Mouse (Mus musculus) layer of hippocampus, postnatal 14 days (tissue): Measurements from ENCODE around the gene Plekhb1. TPM values are rescaled to one million over a fixed set of nuclear protein-coding genes. Genes with fewer than 3 reads are reported as not detected.

Experiments used
- DNase-seq, 2 experiments: peaks; one replicate each; pipeline ENCODE4 v3.0.0; 2021 to 2022; ENCODE audit warnings: low spot score in 2 of 2, mixed read lengths in 1 of 2
- long read RNA-seq, 2 experiments: library from polyadenylated mRNA; stranded (forward); transcript quantifications; one replicate each; pipeline ENCODE4 v2.0.0; 2021
- total RNA-seq, 2 experiments: library from RNA; stranded (reverse); gene quantifications; 2 replicates each; pipeline ENCODE4 v1.2.3; 2021

Plekhb1 gene
- total RNA-seq = 10 to 100 TPM; 85.3 to 86.1 TPM
- long read RNA-seq, experiment 1, transcript Plekhb1-205 (6 exons, 2,793 nt) = major isoform, 20 of 34 reads
- long read RNA-seq, experiment 1, transcript Plekhb1-203 (7 exons, 1,806 nt) = minor isoform, 6 of 34 reads
- long read RNA-seq, experiment 1, partial matches to known transcripts = 0 of 34 reads
- long read RNA-seq, experiment 1, other reads (novel, unspliced or antisense) = 6 of 34 reads
- long read RNA-seq, experiment 2, transcript Plekhb1-203 (7 exons, 1,806 nt) = minor isoform, 9 of 54 reads
- long read RNA-seq, experiment 2, transcript Plekhb1-205 (6 exons, 2,793 nt) = major isoform, 26 of 54 reads
- long read RNA-seq, experiment 2, partial matches to known transcripts = 12 of 54 reads
- long read RNA-seq, experiment 2, other reads (novel, unspliced or antisense) = 3 of 54 reads

- DNase-seq = no peak
Measured at GRCm38 (mm10) chr7:100662231-100662630, at the start of gene Plekhb1. Gene Plekhb1, minus strand, starts transcription at chr7:100662414.

DNA sequence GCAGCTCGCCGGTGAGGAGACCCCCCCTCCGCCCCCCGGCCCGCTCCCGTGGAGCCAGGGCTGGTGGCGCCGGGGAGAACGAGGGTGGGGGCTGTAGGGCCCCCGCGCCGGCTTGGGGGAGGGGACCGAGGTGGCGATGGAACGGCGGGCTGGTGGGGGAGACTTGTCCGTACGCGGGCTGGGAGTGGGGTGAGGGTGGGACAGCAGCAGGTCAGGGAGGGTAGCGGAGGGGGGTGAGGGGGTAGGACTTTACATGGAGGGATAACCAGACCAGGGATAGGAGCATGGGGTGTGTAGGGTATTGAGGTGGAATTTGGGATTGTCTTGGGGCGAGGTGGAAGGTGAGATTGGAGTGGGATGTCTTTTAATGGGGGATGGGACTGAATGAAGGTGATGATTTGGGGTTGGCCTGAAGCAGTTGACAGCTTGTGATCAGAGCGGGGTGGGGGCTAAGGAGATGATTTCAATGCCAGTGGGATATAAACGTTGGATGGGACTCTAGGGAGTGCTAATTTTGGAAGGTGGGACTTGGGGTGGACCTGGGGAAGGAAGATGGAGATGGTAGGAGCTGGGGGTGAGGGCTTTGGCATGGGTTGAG lies 44.8 kb upstream of the Plekhb1 start:
- DNase-seq = peak in 1 of 2 experiments; percentile 29

DNA sequence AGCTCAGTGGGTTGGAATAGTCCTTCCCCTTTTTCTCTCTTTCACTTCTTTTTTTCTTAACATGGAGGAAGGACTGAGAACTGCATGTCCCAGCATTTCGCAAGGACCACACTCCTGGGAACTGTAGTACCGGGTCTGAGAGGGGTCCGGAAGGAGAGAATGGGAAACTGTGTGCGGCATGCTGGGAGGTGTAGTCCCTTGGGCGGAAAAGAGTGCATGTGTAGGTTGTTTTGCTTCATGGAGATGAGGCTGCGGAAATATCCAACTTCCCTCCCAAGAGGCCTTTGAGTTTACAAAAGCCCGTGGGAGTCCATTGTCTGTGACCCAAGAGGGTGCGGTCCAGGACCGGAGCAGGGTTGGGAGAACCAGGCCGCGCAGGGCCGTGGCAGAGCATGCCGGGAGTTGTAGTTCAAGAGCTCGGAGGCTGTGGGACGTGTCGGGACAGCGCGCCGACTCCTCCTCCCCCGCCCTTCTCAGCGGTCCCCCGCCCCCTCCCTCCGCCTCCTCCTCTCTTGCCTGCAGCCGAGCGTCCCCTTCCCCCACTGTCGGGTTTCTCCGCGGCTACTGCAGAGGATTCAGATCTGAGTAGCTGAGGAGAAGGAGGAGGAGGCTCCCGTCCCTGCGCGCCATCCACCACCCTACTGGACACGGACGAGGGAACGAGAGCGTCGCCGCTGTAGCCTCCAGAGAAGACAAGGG lies 44.1 kb upstream of the Plekhb1 start, which contains the start of gene Fam168a:
Fam168a (plus strand) TSS at position 493 of the 699 bp plus-strand sequence.
- peak; percentile 94 to 96 for DNase-seq

DNA sequence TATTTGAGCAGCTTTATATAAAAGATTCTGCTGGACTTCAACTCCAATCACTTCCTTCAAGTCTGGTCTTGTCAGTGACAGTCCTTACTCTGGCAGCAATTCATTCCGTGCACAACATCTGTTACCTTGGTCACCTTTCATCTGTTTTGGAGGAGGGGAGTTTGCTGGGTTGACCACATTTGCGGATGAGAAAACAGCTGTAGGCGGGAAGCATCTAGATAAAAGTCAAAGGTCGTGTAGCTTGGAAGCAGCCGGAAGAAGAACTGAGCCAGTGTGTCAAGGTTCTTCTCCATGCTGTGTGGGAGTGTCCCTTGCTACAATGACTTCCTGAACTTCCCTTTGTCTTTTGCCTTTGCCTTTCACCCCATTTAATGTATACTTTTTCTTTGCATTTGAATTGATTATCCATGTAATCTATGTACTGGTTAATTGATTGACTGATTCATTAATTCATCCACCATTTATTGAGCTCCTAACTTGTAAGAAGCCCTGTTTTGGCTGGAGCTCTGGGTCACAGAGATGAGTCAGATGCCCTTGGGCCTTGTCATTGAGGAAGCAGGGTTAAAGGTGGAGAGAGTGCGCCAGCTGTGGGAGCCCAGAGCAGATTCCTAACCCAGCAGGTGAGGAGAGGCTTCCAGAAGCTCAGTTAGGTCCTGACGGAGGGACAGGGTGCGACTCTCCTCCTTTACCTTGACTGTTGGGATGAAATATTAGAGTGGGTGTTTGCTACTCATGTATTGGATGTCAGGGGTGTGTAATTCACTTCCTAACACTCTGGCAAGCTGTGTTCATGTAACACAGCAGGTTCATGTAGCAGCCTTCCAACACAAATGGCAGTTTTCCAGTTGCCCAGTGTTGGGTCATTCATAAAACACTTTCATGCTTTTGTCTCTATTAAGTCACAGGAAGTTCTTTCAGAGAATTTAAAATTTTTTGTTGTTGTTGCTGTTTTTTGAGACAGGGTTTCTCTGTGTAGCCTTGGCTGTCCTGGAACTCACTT lies 37.9 kb upstream of the Plekhb1 start:
- DNase-seq = no peak

GRCm38 (mm10) chr7:100693199-100693598 lies 31.0 kb upstream of the Plekhb1 start:
- DNase-seq = no peak

DNA sequence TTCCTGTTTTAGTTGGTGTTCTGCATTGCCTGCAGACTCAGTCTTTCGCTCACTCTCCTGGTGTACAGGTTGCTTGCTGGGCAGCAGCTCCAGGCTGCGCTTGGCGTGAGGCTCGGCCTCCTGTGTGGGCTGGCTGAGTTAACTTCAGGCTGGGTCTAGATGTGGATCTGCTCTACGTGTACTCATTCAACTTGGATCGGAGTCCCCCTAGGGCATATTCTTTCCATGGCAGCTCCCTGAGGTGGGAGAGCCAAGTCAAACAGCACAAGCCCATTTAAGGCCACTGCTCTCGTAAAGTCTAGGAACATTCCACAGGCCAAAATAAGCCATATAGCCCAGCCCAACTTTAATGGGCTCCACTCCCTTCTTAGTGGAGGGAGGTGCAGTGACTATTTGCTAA lies 26.3 kb upstream of the Plekhb1 start:
- no peak for DNase-seq

DNA sequence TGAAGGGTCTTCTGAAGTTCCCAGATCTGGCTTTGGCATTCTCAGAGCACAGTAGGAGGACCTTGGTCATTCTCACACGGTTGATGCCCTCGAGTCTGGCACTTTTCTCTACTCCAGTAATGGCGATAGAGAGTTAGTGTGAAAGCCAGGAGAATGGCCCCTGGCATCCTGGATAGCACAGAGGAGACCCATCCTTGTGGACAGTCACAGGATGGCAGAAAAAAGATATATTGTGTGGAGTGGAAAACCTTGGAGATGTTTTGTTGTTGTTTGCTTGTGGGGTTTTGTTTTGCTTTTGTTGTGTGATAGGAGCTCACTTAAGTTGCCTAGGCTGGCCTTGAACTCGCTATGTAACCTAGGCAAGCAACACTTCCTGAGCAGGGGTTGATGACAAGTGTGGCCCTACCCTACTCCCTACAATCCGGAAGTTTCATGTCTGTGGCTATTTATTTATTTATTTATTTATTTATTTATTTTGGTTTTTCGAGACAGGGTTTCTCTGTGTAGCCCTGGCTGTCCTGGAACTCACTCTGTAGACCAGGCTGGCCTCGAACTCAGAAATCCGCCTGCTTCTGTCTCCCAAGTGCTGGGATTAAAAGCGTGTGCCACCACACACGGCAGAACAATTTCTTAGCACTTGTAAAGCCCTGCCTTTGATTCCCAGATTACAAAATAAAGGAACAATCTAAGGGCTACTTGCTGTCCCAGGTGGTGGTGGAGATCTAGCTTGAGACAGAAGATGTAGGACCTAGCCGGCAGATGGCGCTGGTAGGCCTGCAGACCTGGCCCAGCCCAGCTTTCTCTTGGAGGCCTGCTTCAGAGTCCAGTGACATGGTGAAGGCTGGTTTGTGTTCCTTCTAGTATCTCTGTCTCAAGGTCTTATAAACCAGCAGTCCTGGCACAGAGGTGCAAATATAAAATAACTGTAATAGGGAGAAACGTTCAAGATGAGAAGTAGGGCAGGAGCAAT lies 23.1 kb upstream of the Plekhb1 start:
- peak; percentile 46 to 62 for DNase-seq

DNA sequence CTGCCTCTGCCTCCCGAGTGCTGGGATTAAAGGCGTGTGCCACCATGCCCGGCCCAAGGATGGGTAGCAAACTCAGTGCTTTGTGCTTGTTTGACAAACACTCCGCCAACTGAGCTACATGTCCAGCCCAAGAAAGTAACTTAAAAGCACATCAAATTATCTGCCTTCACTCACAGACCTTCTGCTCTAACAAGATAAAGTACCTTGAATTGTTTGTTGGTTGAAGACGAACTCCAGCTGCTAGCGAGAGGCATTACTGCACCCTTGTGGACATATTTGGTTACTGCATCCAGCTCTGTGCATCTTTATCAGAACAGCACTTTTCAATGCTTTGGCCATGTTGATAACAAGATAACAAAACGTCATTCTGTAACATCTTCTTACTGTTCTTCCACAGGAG lies 22.3 kb upstream of the Plekhb1 start:
- DNase-seq = peak; percentile 47 to 78

DNA sequence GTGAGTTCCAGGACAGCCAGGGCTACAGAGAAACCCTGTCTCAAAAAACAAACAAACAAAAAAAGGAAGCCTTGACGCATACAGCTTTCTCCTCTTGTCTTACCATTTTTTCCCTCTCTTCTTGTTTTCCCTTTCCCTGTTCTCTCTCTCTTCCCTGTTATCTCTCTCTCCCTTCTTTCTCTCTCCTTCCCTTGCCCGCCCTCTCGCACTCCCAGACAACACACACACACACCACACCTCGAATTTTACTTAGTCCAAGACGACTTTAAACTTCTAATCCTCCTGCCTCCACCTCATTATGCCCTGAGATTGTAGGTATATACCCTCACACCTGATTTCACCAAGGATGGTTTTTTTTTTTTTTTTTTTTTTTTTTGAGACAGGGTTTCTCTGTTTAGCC lies 21.9 kb upstream of the Plekhb1 start:
- DNase-seq = no peak

DNA sequence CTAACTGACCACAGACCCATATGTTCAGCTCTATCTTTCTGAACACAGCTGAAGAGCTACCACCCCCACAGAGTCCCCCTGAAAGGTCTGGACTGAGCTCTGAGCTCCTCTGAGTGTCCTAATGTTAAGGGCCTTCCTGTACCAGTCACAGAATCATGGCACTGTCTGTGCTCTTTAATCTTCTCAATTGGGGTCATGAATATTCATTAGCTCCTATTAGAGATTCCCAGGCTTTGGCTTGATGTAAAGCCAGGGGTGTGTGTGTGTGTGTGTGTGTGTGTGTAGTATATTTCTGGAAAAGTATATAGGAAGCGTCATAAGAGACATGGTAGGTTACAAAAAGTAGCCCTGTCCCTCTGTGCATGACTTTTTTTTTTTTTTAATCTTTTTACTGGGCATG lies 21.0 kb upstream of the Plekhb1 start:
- DNase-seq = no peak

GRCm38 (mm10) chr7:100681132-100681531 lies 18.9 kb upstream of the Plekhb1 start:
- no peak for DNase-seq

DNA sequence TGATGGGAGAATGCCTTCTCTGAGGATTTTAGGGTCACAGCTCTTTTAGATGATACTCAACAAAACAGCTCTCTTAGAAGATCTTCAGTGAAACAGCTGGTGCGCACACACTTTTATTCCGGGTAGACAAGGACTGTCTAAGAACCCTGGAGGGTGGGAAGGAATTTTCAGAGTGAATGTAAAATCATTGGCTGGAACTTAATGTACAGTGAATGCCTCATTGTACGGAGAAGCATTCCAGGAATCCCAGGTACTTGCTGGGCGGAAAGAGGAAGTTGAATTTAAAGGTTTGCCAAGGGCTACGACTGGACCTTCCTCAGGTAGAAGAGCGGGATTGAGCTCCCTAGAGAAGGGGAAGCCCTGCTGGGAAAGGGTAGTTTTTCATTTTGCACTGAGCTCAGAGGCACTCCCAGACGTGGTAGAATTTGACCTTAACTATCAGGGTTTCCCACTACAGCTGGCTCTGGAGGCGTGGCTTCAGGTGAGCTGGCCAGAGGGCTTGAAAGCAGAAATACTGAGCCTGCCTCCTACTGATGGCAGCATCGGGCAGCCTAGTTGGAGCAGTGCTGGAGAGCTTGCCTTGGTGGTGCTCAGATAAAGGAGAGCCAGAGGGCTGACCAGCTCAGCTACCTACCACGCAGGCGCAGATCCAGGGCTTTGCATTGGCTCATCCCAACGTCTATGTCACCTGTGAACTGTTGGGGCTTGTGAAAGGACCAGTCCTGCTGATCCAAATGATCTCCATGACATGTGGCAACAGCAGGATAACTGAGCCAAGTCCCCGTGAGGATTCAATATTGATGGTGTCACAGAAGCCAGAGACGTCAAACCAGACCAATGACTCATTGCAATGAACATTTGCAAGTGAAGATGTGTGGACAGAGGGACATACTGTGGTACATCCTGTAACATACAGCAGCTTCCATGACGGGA lies 17.0 kb upstream of the Plekhb1 start:
- DNase-seq = no peak

GRCm38 (mm10) chr7:100678052-100678451 lies 15.8 kb upstream of the Plekhb1 start:
- no peak for DNase-seq

DNA sequence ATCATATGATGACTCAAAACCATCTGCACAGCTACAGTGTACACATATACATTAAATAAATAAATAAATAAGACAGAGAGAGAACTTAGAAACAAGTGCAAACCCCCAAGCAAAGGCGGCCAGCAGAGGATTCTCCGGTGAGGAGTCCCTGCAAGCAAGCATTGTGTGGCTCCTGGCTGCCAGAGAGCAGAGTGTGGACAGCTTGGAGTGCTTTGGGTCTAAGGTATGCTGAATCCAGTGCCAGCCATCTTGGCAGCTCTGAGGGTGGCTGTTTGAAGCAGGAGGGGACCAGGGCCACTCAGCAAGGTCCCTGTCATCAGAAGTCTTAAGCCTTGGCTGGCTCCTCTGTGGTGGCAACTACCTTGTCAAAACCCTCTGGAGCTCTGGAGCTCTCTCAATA lies 12.7 kb upstream of the Plekhb1 start:
- DNase-seq = no peak

- DNase-seq = no peak
Measured at GRCm38 (mm10) chr7:100673452-100673851, 11.2 kb upstream of the Plekhb1 start.

DNA sequence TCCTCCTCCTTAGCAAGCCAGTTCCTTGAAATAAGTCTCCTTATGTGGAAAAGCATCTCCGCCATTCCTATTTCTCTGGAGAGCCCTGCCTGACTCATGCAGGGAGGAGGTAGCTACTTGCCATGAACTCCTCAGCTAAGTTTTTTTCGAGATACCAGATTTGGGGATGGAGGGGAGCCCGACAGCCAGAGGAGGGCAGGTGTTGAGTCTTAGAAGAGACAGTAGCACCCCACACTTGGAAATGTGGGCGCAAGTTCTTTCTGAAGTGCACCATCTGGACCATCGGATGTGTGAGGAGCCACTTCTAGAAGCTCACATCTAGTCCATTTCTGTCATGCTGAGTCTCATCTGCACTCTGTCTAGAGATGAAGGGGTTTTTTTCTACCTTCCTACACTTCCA lies 8.4 kb upstream of the Plekhb1 start:
- no peak for DNase-seq

DNA sequence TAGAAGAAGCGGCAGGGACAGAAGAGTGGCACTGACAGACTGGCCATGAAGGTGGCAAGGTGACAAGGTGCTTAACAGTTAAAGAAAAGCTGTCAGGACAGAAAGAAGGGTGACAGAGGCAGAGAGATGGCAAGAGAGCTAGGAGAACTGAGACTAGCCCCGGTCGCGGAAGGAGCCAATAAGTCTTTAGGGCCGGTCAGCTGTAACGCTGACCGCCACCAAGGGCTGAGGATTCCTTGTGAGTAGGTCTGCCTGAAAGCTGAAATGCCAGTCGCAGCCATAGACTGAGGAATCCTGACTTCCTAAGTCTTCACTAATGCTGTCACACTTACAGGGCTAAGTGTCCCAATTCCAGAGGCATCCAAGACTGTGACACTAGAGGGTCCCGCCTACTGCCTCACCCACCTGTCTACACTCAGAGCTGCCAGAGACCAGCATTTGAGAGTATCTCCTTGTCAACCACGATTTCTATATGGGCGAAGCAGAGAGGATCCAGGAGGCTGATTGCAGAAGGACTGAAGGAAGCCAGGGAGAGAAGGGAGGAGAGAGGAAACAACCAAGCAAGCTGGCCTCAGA lies 1.6 kb upstream of the Plekhb1 start:
- no peak for DNase-seq

DNA sequence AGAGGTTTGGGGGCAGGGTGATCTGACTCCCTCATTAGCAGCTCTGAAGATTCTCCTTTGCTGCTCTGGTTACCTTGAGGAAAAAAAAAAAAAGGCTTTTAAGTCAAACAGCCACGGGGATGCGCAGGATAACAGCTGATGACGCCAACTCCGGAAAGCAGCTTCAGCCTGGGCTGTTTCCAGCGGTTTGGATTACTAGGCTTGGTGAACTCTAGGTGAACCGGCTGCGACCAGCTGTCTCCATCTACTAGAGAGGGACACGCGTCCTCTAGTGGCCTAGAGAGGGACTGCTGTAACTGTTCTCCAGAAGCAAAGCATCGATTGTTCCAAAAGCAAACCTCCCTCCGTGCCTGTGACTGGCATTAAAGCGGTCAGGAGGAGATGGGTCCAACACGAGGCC lies 976 bp upstream of the Plekhb1 start:
- peak; percentile 92 for DNase-seq
